21 mouse cellular contexts compared by ENCODE assay signal in genomic region chr14:71973016-71973415, GRCm38 (mm10).
DNase-seq lines count a peak whose midpoint lies in the region; ATAC-seq lines count a peak whose summit lies in the region.
"Had no signal": no experiment of that assay in that cellular context is flagged by ENCODE, and none has a peak within 500 bp of the region (broad histone marks: within the 10 kb centered on the region; RNA-seq: fewer than 3 reads in every experiment).

No protein-coding gene starts in this region.

- DNase-seq in frontal cortex, postnatal 25 days (ENCODE audit: low spot score in 2 of 2), result no peak
- DNase-seq in left cerebral cortex, adult 11 months (ENCODE audit: low spot score), result peak; percentile 28
- no peak for DNase-seq in left cerebral cortex, postnatal 4 days
- peak; percentile 7 to 19 for DNase-seq in right cerebral cortex, postnatal 36 days (ENCODE audit: low spot score in 2 of 2)
- no peak for DNase-seq in right cerebral cortex, postnatal 4 days
- no peak for DNase-seq in thymus, postnatal 10 days (ENCODE audit: low spot score in 2 of 2)
- DNase-seq in adrenal gland, adult (ENCODE audit: inconsistent age in 2 of 2, low spot score in 1 of 2), result no peak
- DNase-seq: adrenal gland, postnatal 10 days; adrenal gland, postnatal 36 days; cerebellum, adult 11 months; cerebellum, adult 9-11 months; cerebellum, postnatal 25 days; forebrain, postnatal 0 days; gastrocnemius, postnatal 25 days; heart, adult 18-20 months; heart, postnatal 10 days; heart, postnatal 36 days had no signal

- ATAC-seq in frontal cortex, adult (ENCODE audit: low TSS enrichment), result peak; percentile 98
- ATAC-seq: activated CD4-positive, CD25-positive, alpha-beta regulatory T cell, adult 4 months; forebrain, embryonic 14.5 days; forebrain, postnatal 0 days; hindbrain, postnatal 0 days had no signal

- intact Hi-C loops in left cerebral cortex, postnatal 4 days (cut with DNase I), result no loop called here

Comparison
In these comparisons a context has a peak if more than half of its experiments do, and no peak if none do; other contexts are left out.
1. DNase-seq: peak in left cerebral cortex, adult 11 months (single experiment) and right cerebral cortex, postnatal 36 days (2 of 2); none in frontal cortex, postnatal 25 days (0 of 2), left cerebral cortex, postnatal 4 days (single experiment), right cerebral cortex, postnatal 4 days (single experiment), thymus, postnatal 10 days (0 of 2) and adrenal gland, adult (0 of 2).